Comparison of ENCODE assay signal across 18 mouse cellular contexts in the genomic region with DNA sequence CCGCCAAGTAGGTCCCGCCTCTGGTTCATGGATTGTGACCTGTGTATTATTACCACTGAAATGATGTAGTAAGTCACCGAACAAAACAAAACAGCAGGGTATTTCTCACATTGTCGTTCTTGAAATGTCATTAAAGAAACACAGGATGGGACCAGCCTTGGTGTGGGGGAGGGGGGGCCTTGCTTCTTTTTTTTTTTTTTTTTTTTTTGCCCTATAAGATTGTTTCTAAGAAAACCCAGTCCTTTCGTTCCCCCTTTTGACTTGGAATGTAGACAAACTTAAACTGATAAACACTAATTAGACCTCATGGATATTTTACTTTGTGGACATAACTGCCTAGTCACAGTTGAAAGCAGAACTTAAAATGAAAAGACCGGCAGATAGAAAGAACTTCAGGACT.
"Had no signal": no experiment of that assay in that cellular context is flagged by ENCODE, and none has a peak within 500 bp of the region (broad histone marks: within the 10 kb centered on the region; RNA-seq: fewer than 3 reads in every experiment).

No protein-coding gene starts in this region.

- ATAC-seq: intestine, postnatal 0 days; midbrain, embryonic 13.5 days; midbrain, embryonic 16.5 days had no signal

- H3K27ac ChIP-seq: kidney, postnatal 0 days; layer of hippocampus, adult 2 months; midbrain, embryonic 10.5 days; midbrain, embryonic 13.5 days; neural tube, embryonic 13.5 days had no signal

- DNase-seq: kidney, adult 2 months; kidney, postnatal 25 days; layer of hippocampus, adult 9-11 months; lung, adult 2 months; lung, postnatal 14 days; lung, postnatal 4 days; thymus, adult 2 months; thymus, postnatal 14 days; thymus, postnatal 4 days had no signal

- H3K27me3 ChIP-seq: midbrain, embryonic 13.5 days; neural tube, embryonic 13.5 days had no signal

- H3K9ac ChIP-seq: liver, embryonic 14.5 days; midbrain, embryonic 13.5 days; neural tube, embryonic 13.5 days had no signal

- H3K4me2 ChIP-seq: midbrain, embryonic 13.5 days; neural tube, embryonic 13.5 days had no signal

- H3K9me3 ChIP-seq: midbrain, embryonic 10.5 days; midbrain, embryonic 13.5 days; neural tube, embryonic 13.5 days had no signal

- H3K4me3 ChIP-seq: layer of hippocampus, adult 2 months; midbrain, embryonic 10.5 days; midbrain, embryonic 13.5 days; myocyte; neural tube, embryonic 13.5 days had no signal
